Mouse (Mus musculus): Measurements from ENCODE around the gene Bmp8b. TPM values are rescaled to one million over a fixed set of nuclear protein-coding genes. Genes with fewer than 3 reads are reported as not detected.

Bmp8b gene
- total RNA-seq, 1 experiment = 7.2 TPM

- Histone ChIP-seq H3K9ac (ENCODE audit: insufficient read depth, low read depth, low read length, poor library complexity, severe bottlenecking) (no peak overlapping the region), H3K4me1 (ENCODE audit: control insufficient read depth in 2 of 2, insufficient read depth in 2 of 2, low read length in 2 of 2, poor library complexity in 1 of 2) (no peaks in the 10 kb centered on the region), H3K4me3 (ENCODE audit: insufficient read depth in 1 of 2, low read depth in 1 of 2, low read length in 2 of 2, poor library complexity in 1 of 2, severe bottlenecking in 1 of 2) (no peak overlapping the region), H3K9me3 (ENCODE audit: control insufficient read depth, insufficient read depth, low read depth, low read length) (no peaks in the 10 kb centered on the region), H3K27ac (ENCODE audit: insufficient read depth, low read depth, low read length, poor library complexity, severe bottlenecking) (no peak overlapping the region), H3K36me3 (ENCODE audit: control insufficient read depth, insufficient read depth, low read length, poor library complexity, severe bottlenecking) (no peaks in the 10 kb centered on the region)
- TF ChIP-seq HCFC1 (IDR thresholded peaks at IDR 0.05; ENCODE audit: borderline replicate concordance, insufficient read depth, low read length) (no peak), MAFK (IDR thresholded peaks at IDR 0.05; ENCODE audit: insufficient read depth, low read depth, low read length) (no peak), CHD2 (IDR thresholded peaks at IDR 0.05; ENCODE audit: low read depth, low read length) (no peak), ZC3H11A (IDR thresholded peaks at IDR 0.05; ENCODE audit: borderline replicate concordance, low read depth, low read length) (no peak), ZNF384 (IDR thresholded peaks at IDR 0.05; ENCODE audit: low read depth, low read length) (no peak)
- DNase-seq (ENCODE audit: low read depth, low spot score) = no peak
- in situ Hi-C loops (cut with MboI; ENCODE audit: low sequenced_read_pairs in 2 of 2, unreplicated experiment in 2 of 2) = loop anchor here (10.0 to 25.0 kb wide), 3 partner anchors 92 to 174 kb away; partner anchors contain the start of gene Mycl (in 1 of the 2)
Observed at GRCm38 (mm10) chr4:123086381-123086780, 18.6 kb upstream of the Bmp8b start.

- Histone ChIP-seq H3K4me1 (ENCODE audit: control insufficient read depth in 2 of 2, insufficient read depth in 2 of 2, low read length in 2 of 2, poor library complexity in 1 of 2) (peaks cover 0 to 6% of the 10 kb centered on the region in 2 experiments; a peak in 1 of 4 replicates), H3K4me3 (ENCODE audit: insufficient read depth in 1 of 2, low read depth in 1 of 2, low read length in 2 of 2, poor library complexity in 1 of 2, severe bottlenecking in 1 of 2) (0 out of 4 replicates have a peak overlapping the region, but pooled peaks of 1 of the 2 experiments have one; percentile 8), H3K36me3 (ENCODE audit: control insufficient read depth, insufficient read depth, low read length, poor library complexity, severe bottlenecking) (no peaks in the 10 kb centered on the region), H3K9me3 (ENCODE audit: control insufficient read depth, insufficient read depth, low read depth, low read length) (no peaks in the 10 kb centered on the region), H3K9ac (ENCODE audit: insufficient read depth, low read depth, low read length, poor library complexity, severe bottlenecking) (no peak overlapping the region), H3K27ac (ENCODE audit: insufficient read depth, low read depth, low read length, poor library complexity, severe bottlenecking) (no peak overlapping the region)
- peak; percentile 51 for DNase-seq (ENCODE audit: low read depth, low spot score)
- TF ChIP-seq ZC3H11A (IDR thresholded peaks at IDR 0.05; ENCODE audit: borderline replicate concordance, low read depth, low read length) (no peak), MAFK (IDR thresholded peaks at IDR 0.05; ENCODE audit: insufficient read depth, low read depth, low read length) (no peak), HCFC1 (IDR thresholded peaks at IDR 0.05; ENCODE audit: borderline replicate concordance, insufficient read depth, low read length) (no peak), CHD2 (IDR thresholded peaks at IDR 0.05; ENCODE audit: low read depth, low read length) (no peak), ZNF384 (IDR thresholded peaks at IDR 0.05; ENCODE audit: low read depth, low read length) (no peak)
- in situ Hi-C loops (cut with MboI; ENCODE audit: low sequenced_read_pairs in 2 of 2, unreplicated experiment in 2 of 2) = loop anchor here in 1 of 2 experiments (25.0 kb wide), 1 partner anchor 180 kb away; no protein-coding TSS in a partner anchor
Observed at GRCm38 (mm10) chr4:123092621-123093020, 12.3 kb upstream of the Bmp8b start.

GRCm38 (mm10) chr4:123093064-123093776 is 11.7 kb upstream of the Bmp8b start:
- Histone ChIP-seq H3K9me3 (ENCODE audit: control insufficient read depth, insufficient read depth, low read depth, low read length) (no peaks in the 10 kb centered on the region), H3K9ac (ENCODE audit: insufficient read depth, low read depth, low read length, poor library complexity, severe bottlenecking) (no peak overlapping the region), H3K4me3 (ENCODE audit: insufficient read depth in 1 of 2, low read depth in 1 of 2, low read length in 2 of 2, poor library complexity in 1 of 2, severe bottlenecking in 1 of 2) (0 out of 4 replicates have a peak overlapping the region, but pooled peaks of 1 of the 2 experiments have one; percentile 8), H3K36me3 (ENCODE audit: control insufficient read depth, insufficient read depth, low read length, poor library complexity, severe bottlenecking) (no peaks in the 10 kb centered on the region), H3K27ac (ENCODE audit: insufficient read depth, low read depth, low read length, poor library complexity, severe bottlenecking) (no peak overlapping the region), H3K4me1 (ENCODE audit: control insufficient read depth in 2 of 2, insufficient read depth in 2 of 2, low read length in 2 of 2, poor library complexity in 1 of 2) (peaks cover 0 to 6% of the 10 kb centered on the region in 2 experiments; a peak in 1 of 4 replicates)
- TF ChIP-seq CHD2 (IDR thresholded peaks at IDR 0.05; ENCODE audit: low read depth, low read length) = no peak
- TF ChIP-seq HCFC1 (IDR thresholded peaks at IDR 0.05; ENCODE audit: borderline replicate concordance, insufficient read depth, low read length) = no peak
- in situ Hi-C loops (cut with MboI; ENCODE audit: low sequenced_read_pairs in 2 of 2, unreplicated experiment in 2 of 2) = loop anchor here in 1 of 2 experiments (25.0 kb wide), 1 partner anchor 181 kb away; no protein-coding TSS in a partner anchor
- DNase-seq (ENCODE audit: low read depth, low spot score) = no peak

- Histone ChIP-seq H3K36me3 (ENCODE audit: control insufficient read depth, insufficient read depth, low read length, poor library complexity, severe bottlenecking) (no peaks in the 10 kb centered on the region), H3K4me1 (ENCODE audit: control insufficient read depth in 2 of 2, insufficient read depth in 2 of 2, low read length in 2 of 2, poor library complexity in 1 of 2) (peaks cover 0 to 6% of the 10 kb centered on the region in 2 experiments; a peak in 1 of 4 replicates), H3K9me3 (ENCODE audit: control insufficient read depth, insufficient read depth, low read depth, low read length) (no peaks in the 10 kb centered on the region), H3K4me3 (ENCODE audit: insufficient read depth in 1 of 2, low read depth in 1 of 2, low read length in 2 of 2, poor library complexity in 1 of 2, severe bottlenecking in 1 of 2) (no peak overlapping the region), H3K27ac (ENCODE audit: insufficient read depth, low read depth, low read length, poor library complexity, severe bottlenecking) (no peak overlapping the region), H3K9ac (ENCODE audit: insufficient read depth, low read depth, low read length, poor library complexity, severe bottlenecking) (no peak overlapping the region)
- in situ Hi-C loops (cut with MboI; ENCODE audit: low sequenced_read_pairs in 2 of 2, unreplicated experiment in 2 of 2) = loop anchor here in 1 of 2 experiments (25.0 kb wide), 1 partner anchor 182 kb away; no protein-coding TSS in a partner anchor
- no peak for DNase-seq (ENCODE audit: low read depth, low spot score)
- no peak for TF ChIP-seq MAFK (IDR thresholded peaks at IDR 0.05; ENCODE audit: insufficient read depth, low read depth, low read length)
- no peak for TF ChIP-seq ZC3H11A (IDR thresholded peaks at IDR 0.05; ENCODE audit: borderline replicate concordance, low read depth, low read length)
- no peak for TF ChIP-seq CHD2 (IDR thresholded peaks at IDR 0.05; ENCODE audit: low read depth, low read length)
- no peak for TF ChIP-seq HCFC1 (IDR thresholded peaks at IDR 0.05; ENCODE audit: borderline replicate concordance, insufficient read depth, low read length)
- TF ChIP-seq ZNF384 (IDR thresholded peaks at IDR 0.05; ENCODE audit: low read depth, low read length) = no peak
Observed at GRCm38 (mm10) chr4:123093869-123094268, 11.1 kb upstream of the Bmp8b start.

Data from ES-E14 (cell line).